Mouse (Mus musculus) kidney, adult 8-10 months (tissue): Measurements from ENCODE around the gene Lmf1.

Experiments used
- DNase-seq, 2 experiments: peaks; one replicate each; pipeline ENCODE4 v3.0.0; 2022

Gene Lmf1

DNA sequence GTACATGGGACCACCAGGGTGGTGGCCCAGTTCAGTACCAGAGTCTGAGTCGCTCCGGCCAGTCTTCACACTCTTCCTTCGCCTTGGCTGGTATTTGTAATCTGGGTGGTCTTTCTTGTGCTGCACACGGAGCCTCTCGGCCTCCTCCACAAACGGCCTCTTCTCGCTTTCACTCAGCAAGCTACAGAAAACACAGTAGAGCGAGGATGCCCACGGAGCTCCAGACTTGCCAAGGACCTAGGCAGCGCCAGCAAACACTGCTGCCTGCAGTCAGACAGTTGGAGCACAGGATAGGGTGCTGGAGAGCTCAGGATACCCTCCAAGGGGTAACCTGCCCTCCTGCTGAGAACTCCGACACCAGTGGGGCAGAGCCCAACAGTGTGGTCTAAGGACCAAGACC is 10.0 kb upstream of the Lmf1 start:
- DNase-seq, result no peak

DNA sequence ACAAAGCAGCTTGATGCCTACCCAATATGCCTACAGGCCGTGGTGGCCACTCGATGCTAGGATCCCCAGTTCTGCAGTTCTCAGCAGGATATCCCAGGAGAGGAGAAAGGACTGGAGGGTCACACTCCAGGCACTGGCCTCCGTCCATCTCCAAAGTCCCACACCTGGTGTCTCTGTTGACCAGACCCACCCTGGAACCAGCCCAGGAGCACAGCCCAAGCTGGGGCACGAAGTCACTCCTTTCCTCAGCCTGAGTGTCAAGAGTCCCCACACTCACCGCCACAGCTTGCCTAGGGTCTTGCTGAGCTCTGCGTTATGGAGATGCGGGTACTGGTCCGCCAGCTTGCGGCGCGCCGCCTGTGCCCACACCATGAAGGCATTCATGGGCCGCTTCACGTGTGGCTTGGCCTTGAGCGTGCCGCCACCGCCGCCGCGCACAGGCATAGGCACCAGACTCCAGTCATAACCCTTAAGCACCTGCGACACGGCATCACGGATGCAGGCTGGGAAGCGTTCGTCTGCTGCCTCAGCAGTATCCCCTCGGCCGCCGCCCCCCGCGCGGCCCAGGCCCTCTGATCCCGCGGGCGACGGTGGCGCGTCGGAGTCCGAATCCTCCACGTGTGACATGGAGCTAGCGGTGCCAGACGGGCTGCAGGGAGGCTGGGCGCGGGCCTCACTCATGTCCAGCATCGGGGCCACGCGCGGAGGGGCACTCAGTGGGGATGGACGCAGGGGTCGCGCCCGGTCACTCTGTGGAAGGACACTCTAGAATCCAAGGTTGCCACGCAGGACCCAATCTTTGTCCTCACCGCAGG is 8.8 kb upstream of the Lmf1 start:
- DNase-seq, result no peak

DNA sequence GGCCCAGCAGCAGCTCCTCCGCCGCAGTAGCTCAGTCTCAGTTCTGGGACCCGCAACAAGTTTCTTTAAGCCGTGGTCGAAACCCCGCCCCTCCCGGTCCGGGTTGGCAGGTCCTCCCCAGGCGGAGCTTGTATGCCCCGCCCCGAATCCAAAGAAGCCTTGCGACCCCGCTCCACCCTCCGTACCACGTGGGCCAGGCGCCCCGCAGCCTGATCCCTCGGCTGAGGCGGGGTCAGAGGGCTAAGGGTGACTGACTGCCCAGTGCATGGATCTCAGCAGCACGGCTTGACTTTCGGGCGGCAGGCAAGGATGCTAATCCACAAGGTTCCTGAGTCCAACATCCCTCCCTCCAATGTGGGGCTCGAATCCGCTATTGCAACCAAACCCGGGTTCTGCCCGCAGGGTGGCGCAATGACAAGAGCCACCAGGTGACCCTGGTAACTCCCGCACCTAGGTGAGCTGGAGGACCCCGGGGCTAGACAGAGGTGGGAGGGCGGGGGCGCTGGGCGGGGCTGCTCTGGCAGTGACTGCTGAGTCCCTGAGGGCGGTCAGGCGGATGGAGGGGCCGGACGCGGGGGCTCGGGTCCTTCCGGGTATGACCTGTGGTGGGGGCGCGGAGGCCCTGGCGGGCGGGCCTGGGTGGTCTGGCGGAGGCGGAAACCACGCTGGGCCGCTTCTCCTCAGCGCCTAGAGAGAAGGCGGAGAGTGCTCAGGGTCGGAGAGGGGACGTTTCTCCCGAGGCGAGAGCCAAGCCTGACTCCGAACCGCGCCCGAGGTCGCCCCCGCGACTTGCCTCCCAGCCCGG is 8.0 kb upstream of the Lmf1 start, which contains the start of gene Sox8:
Gene Sox8 (minus strand): TSS at position 39 of the 805 bp plus-strand sequence.
- peak; percentile 69 to 78 for DNase-seq

DNA sequence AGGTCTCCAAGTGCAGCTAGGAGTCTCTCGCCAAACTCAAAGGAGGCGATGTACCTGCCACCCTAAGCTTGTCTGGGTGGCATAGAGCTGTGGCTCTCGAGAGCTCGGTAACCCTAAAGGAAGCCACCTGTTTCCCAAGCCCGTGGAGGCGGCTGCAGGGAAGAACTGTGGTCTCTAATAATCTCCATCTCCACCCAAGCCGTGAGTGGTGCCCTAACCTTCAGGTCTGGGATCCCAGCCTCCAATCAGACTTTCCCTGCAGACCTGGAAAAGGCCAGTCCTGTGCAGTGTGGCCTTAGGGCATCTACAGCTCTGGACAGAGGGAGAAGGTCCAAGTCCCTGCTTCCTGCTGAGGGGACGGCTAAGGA is 7.4 kb upstream of the Lmf1 start:
- no peak for DNase-seq

DNA sequence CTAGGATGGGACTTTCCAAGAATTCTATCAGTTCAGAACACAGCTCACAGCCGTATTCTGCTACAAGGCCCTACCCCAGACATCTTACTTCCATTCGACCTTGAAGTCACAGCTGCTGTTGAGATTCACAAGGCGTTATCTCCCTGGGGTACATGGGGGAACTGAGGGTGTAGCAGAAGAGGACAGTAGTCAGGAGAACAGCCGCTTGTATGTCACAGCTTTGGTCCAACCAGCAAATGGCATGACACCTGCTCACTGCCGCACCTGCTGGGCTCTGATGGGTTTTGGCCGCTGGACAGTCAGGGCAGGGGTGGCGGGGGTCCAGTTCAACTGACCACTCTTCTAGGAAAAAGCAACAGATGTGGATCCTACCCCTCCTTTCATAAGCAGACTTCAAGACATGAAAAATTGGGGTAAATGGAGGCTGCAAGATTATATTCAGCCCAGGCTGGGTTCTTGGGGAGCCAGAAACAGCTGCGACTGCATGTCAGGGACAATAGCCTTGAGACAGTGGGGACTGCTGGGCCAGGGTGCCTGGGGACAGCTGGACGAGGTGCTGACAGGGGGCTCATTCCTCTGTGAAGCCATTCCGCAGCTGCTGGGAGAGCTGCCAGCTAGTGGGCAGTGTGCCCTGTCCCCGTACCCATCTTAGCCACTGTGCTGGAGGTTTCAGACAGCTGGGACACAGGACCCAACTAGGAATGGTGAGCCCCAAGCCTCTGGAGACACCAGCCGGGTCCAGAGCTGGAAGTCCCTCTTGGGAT is 3.5 kb upstream of the Lmf1 start:
- DNase-seq, result no peak

DNA sequence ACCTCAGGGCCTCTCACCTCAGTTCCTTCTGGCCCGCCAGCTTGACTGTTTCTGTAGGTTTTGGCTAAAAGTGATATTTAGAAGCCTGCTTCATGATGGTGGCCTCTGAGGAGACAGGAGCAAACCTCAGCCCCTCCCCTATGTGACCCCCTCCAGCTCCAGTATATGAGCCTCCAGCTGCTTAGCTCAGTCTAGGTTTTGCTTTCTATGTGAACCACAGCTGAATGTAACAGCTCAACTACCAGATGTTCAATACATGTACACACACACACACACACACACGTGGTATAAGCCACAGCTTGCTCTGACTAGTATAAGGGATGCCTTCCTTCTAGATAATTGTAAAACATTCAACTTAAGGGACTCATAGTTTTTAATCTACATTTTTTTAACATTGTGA is 2.9 kb upstream of the Lmf1 start:
- DNase-seq, result no peak

DNA sequence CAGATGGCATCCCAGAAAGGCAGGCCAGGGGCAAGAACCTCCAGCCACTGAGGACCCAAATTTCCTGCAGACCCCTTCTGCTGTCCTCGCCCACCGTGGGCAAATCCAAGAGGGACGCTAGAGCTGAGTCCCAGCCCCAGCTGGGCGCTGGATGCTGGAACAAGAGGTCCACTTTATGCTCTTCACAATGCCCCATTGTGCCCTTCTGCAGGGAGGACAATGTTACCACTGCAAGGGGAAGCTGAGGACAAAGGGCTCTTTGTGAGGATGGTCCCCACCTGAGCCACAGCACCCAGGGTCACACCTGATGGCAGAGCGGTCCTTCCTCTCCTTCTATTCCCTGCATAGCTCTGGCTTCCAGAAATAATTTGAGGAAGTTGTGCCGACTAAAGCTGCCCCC is 1.6 kb upstream of the Lmf1 start:
- no peak for DNase-seq

DNA sequence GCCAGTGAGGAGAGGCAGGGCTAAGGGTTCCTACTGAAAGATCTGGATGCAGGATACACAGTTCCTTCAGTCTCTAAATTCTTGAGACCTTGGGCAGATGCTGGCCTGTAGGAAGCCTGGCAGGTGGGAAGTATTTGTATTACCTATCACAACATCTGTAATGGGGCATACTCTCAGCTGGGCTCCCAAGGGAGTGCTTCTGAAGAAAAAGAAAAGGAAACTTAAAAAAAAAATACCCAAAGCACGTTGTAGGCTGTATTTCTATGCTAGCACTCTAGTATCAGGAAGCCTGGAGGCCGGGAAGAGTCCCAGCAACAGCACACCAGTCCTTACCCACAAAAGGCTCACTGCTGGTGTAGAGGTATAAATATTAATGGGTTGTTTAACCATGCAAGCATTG is 1.2 kb upstream of the Lmf1 start:
- DNase-seq, result no peak

DNA sequence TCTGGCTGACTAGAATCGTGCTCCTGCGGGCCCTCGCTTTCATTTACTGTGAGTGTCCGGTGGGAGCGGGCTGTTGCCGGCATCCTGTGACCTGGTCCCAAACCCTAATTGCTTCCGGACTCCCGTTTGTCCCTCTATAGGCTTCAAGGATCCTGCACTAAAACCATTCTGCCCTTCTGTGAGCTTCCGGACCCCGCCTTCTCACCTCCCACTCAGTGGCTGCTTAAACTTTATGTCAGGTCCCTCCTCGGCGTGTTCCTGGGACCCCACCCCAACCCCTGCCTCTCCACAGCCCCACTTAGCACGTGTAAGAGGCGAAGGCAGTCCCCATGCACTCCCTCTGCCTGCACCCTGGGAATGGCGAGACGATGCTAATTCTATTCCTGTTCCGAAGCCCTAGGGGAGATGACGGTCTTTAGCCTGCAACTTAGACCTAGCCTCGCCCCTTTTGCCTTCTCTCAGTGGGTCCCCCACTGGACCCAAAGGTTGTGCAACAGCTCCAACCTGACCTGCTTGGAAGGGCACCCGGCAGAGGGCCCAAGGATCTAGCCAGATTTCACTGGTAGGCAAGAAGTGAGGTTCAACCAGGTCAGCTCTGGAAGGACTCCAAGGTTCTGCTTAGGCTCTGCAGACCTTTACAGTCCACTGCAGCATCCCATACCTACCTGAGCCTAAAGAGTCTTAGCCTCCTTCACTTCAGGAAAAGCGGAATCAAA is 605 bp downstream of the Lmf1 start:
- peak; percentile 33 to 43 for DNase-seq

DNA sequence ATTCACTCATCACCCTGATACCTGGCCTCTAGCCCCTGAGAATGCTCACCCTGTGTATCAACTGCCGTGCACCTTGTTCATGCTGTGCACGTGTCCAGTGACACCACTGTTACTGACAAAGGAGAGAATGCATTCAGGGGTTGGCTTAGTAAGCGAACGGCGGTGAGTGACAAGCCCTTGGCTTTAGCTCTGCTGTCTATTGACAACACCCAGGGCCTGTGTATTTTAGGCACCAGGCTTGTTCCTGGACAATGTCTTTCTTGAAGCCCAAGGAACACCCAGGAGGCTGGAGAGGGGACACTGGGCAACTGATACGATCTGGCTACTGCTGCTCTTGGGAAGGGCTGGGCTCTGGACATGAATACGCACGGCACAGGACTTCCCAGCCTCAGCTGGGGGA is 3.2 kb downstream of the Lmf1 start:
- DNase-seq, result no peak

DNA sequence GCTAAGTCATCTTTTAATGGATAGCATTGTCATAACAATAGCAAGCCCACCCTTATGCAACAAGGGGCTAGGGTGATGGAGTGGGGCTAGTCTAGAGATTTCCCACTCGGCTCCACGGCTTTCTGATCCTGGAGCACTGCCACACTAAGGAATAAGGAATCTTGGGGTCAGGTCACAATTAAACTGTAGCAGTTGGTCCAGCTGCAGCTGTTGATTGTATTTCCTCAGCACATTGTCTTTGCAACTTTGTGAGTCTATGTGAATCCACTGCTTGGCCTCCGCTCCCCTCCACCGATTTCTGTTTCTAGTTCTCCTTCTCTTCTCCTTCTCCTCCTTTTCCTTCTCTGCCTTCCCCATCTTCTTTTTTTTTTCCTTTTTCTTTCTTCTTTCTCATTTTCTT is 4.2 kb downstream of the Lmf1 start:
- no peak for DNase-seq

DNA sequence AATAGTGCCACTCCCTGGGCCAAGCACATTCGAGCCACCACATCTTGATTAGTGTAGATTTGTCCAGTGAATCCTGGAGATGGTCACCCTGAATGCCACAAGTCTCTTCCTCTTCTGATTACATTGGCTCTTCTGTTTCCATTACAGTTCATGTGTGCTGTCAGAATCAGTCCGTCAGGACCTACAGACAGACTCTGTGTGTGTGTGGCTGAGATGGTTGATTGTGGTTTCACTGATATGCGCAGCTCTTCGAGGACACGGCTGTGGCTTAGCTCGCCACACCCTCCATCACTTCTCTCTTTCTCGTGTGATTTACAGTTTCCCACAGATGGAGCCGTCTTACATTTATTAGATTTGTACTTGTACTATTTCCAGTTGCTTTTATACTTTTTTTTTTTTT is 5.0 kb downstream of the Lmf1 start:
- no peak for DNase-seq

DNA sequence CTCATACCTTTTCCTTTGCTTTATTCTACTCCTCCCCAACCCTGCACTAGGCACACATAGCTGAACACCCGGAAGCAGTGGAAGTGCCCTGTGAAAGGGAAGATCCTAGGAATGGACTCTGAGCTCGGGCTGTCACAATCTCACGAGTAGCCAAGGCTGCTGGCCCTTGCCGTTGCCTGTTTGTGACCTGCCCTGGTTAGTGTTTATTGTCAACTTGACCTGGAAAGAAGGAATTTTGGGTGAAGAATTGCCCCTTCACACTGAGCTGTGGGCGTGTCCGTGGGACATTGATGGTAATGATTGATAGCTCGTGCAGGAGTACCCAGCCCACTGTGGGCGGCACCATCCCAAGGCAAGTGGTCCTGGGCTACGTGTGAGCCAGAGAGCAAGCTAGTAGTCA is 5.8 kb downstream of the Lmf1 start:
- peak; percentile 22 to 43 for DNase-seq

DNA sequence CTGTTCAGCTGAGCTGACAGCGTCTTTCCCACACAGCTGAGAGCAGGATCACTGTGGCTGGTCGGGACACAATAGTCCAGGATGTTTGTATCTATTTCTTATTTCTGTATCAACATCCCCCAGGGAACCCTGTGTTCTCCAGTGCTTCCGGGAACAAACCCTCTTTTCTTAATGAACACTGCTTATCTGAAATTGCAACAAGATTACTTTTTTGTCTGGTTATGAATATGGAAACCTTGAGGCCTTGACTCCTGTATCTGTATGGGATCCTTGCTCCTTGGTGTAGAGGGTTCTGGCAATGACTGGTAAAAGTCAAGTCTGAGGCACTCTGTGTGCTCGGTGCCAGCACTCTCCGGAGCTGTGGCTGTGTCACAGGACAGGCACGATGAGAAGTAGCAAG is 11.2 kb downstream of the Lmf1 start:
- DNase-seq, result no peak

DNA sequence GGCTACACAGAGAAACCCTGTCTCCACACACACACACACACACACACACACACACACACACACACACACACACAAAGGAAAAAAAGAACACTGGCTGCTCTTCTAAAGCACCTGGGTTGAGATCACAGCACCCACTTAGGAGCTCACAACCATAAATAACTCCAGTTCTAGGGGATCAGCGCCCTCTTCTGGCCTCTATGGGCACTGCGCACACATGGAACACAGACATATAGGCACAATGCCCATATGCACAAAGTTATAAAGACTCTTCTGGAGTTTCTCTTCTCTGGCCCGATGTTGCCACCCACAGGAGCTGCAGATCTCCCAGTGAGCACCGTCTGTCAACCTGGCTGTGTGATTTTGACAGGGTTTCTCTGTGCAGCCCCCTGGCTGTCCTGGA is 12.1 kb downstream of the Lmf1 start:
- DNase-seq, result no peak

DNA sequence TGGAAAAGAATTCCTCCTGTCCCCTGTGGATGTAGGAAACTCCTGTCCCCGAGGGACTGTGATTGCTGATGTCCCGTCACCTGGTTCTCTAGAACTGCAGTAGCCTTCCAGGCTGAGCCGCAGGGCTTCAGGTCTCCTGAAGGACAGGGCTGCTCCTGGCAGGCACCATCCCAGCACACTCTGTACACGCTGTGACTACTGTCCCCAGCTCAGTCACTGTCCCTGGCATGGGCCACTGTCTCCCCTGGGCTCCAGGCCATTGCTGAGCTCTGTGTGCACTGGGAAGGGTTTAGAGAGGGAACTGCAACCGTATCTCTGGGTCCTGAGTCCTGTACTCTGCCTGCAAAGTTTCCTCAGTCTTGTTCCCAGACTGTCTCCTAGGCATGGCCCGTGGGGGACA is 13.5 kb downstream of the Lmf1 start:
- DNase-seq, result no peak

DNA sequence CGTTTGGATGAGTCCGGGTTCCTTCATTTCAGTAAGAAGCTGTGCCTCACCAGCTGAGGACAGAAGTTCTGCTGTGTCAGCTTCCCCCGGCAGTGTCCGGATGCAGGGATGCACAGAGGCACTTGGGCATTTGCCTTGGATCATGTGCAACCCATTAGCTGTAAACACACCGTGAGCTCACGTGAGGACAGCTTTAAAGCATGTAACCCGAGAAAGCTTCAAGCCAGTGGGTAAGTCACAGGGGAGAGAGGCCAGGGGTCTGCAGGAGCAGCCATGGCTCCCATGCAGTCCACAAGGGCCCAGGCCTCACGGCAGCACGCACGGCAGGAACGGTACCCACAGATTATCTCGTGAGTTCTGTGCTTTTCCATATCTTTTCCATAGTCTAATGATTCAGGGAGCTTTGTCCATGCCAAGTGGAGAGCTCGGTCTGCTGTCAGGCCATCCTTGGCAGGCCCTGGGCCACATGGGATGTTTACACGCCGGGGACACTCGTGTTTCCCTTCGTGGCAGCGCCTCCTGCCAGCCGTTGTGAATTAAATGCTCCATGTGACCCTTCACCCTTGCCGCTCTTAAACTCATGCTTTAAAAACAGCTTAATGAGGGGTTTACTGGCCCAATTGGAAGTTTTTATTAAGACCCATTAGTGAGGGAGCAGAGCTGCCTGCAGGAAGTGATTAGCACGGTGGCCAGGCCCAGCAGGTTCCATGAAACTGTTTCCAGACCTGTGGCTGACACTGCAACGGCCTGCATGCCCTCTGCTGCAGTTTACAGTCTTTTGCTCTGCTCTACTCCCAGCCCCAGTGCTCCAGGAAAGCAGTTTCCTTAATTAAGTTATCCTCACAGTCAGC is 14.8 kb downstream of the Lmf1 start:
- DNase-seq, result no peak

DNA sequence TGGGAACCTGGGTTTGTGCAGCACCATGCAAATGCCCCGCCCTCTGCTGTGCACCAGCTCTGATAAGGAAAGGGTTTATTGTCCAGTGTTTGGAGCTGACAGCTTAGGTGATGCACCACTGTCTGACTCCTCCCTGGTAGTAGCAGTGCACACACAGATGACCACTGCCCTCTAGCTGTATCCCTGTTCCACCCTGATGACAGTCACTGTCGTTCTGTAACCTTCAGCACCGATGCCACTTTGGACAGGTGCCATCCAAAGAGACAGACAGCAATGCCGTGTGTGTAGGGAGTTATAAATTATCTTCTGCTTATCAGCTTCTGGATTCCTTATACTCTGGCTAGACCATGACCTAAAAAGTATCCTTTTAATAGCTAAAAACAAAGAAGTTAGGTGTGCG is 16.6 kb downstream of the Lmf1 start:
- DNase-seq, result no peak

DNA sequence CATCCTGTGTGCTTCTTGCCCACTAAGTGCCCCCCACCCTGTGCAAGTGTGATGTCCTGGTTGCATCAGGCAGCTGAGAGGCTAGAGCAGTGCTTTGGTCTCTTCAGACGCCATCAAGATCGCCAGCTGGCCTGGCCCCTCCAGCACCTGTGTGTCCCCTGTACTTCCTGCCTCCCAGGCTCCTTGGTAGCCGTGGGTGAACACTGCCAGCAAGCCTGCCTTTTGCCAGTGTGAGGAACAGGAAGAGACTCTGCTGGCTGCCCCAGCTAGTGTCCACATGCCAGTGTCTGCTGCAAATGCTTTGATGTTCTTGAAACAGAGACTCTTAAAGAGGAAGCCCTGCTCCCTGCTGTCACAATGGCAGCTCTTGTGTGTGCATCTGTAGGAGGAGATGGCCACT is 18.7 kb downstream of the Lmf1 start:
- no peak for DNase-seq

DNA sequence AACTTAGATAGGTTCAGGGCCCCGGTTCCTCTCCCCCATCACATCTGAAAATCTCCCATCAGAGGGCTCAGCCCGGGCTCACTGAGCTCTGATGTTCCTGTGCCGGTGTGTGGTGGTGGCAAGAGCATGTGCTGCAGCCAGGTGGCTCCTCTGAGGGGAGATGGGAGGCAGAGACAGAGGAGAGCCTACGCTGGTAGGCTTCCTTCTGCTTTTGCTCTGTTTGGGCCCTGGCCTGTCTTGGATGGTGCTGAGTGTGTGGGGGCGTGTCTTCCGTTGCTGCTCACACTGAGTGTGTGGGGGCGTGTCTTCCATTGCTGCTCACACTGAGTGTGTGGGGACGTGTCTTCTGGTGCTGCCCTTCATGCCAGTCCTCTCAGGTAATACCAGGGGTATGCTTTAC is 23.5 kb downstream of the Lmf1 start:
- no peak for DNase-seq

DNA sequence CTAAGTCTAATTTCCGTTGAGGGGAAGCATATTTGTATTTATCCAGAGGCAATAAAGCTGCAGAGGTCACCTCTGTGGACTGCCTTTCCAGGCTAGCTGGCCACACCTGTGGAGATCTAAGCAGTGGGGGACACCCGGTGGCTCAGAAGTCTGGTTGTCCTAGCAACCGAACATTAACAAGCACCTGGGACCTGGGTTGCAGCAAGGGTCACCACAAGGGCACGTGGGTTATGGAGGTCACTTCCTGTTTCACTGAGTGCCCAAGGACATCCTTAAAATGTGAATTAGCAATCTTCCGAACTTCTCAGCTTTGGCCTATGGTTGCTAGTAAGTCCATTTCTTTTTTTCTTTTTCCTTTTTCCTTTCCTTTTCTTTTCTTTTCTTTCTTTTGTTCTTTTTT is 25.3 kb downstream of the Lmf1 start:
- DNase-seq, result no peak
